Mouse (Mus musculus) ES-E14 (cell line): ENCODE results near the gene Slc16a10.

ENCODE experiments used
- CHD2 ChIP-seq: IDR thresholded peaks from 2 replicates; pipeline ENCODE4 v1.6.1; 2014; ENCODE audit warnings: mild to moderate bottlenecking, low read depth, low read length, inconsistent platforms
- MAFK ChIP-seq: IDR thresholded peaks from 2 replicates; pipeline ENCODE4 v1.6.1; 2014; ENCODE audit warnings: mild to moderate bottlenecking, low read depth, low read length, inconsistent platforms; ENCODE audit not compliant: insufficient read depth
- ZC3H11A ChIP-seq: IDR thresholded peaks from 2 replicates; pipeline ENCODE4 v1.6.1; 2012; ENCODE audit warnings: low read depth, mild to moderate bottlenecking, inconsistent platforms, low read length, borderline replicate concordance
- ZNF384 ChIP-seq: IDR thresholded peaks from 2 replicates; pipeline ENCODE4 v1.6.1; 2012; ENCODE audit warnings: low read depth, low read length, inconsistent platforms

DNA sequence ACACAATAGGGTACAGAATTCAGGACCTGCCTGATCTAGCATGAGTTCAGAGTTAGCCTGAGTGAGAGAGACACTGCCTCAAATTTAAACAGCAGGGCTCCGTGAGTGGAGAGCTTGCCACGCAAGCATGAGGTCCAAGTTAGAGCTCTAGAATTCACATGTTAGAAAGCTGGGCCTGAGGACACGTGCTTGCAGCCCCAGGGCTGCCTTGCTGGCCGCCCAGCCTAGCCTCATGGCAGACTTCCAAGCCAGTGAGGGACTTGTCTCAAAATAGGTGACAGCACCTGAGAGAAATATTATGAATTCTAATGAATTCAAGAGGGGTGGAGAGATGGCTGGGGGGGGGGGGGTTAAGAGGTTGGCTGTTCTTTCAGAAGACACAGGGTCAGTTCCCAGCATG, 134.1 kb downstream of the Slc16a10 start:
- TF ChIP-seq CHD2 (no peak), ZC3H11A (no peak), MAFK (no peak), ZNF384 (no peak)
